Mouse (Mus musculus): ENCODE data around the gene Tnrc6a.

DNA sequence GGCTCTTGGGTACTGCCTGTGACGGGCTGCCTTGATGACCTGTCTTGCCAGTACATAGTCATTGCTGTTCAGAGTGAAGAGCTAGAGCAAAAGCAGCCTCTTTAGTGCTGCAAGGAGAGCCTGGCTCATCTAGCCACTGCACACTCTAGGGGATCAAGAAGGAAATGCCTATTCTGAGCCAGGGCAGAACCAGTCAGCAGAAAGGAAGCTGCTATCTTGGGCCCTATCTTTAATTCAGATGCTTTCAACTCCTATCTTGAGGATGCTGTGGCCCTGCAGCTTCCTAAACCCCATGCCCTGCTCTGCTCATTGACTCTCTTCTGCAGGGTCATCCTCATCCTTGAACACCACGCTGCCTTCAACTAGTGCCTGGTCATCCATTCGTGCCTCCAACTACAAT, 64.8 kb downstream of the Tnrc6a start:
- TF ChIP-seq CTCF (IDR thresholded peaks at IDR 0.05; ENCODE audit: low read depth, low read length) (no peak), TAL1 (conservative IDR thresholded peaks at IDR 0.05; ENCODE audit: low read depth, low read length) (no peak), GATA2 (IDR thresholded peaks at IDR 0.05; ENCODE audit: borderline replicate concordance, low read depth, low read length) (no peak), GATA1 (IDR thresholded peaks at IDR 0.05; ENCODE audit: borderline replicate concordance, low read length) (no peak), POLR2AphosphoS5 (IDR thresholded peaks at IDR 0.05; ENCODE audit: insufficient replicate concordance, low read depth, low read length) (no peak)

Data from G1E (cell line).